Mouse (Mus musculus) embryonic facial prominence, embryonic 10.5 days (tissue): ENCODE results near the gene Prpf18. TPM values are rescaled to one million over a fixed set of nuclear protein-coding genes. Genes with fewer than 3 reads are reported as not detected.

Source experiments
- DNase-seq: peaks from one replicate; pipeline ENCODE4 v3.0.0-alpha.2; 2017; ENCODE audit warnings: low spot score
- H3K27ac ChIP-seq: fragments of 300-500 bp; sonication (generic); replicated peaks from 2 replicates; pipeline ENCODE4 v1.5.1; 2016; ENCODE audit warnings: mild to moderate bottlenecking
- H3K27me3 ChIP-seq: fragments of 300-500 bp; sonication (generic); replicated peaks from 2 replicates; pipeline ENCODE4 v1.6.1; 2016; ENCODE audit warnings: low read depth, mild to moderate bottlenecking; ENCODE audit not compliant: poor library complexity, severe bottlenecking
- H3K36me3 ChIP-seq: fragments of 300-500 bp; sonication (generic); replicated peaks from 2 replicates; pipeline ENCODE4 v1.6.1; 2016; ENCODE audit warnings: mild to moderate bottlenecking, moderate library complexity
- H3K4me1 ChIP-seq: fragments of 300-500 bp; sonication (generic); 2 replicates; pipeline ENCODE4 v1.6.1; 2016
- H3K4me3 ChIP-seq: fragments of 300-500 bp; sonication (generic); 2 replicates; pipeline ENCODE4 v1.5.1; 2016; ENCODE audit warnings: mild to moderate bottlenecking, moderate library complexity
- H3K9me3 ChIP-seq: fragments of 300-500 bp; sonication (generic); 2 replicates; pipeline ENCODE4 v1.6.1; 2016; ENCODE audit warnings: mild to moderate bottlenecking
- WGBS: fragments of 180-500 bp; shearing (Covaris S2); methylation state at CpG from one replicate; pipeline ENCODE4 v1.1.7; 2016; 5-methylcytosine and 5-hydroxymethylcytosine counted together
- polyA plus RNA-seq: library from polyadenylated mRNA; unstranded; fragments of >200 nt; fragmentation: Nextera tagmentation; extraction: Ambion mirVana; gene quantifications from 2 replicates; pipeline ENCODE4 v1.2.1, GENCODE M21; 2016

The Prpf18 gene
- polyA plus RNA-seq, 1 experiment from 2014 or later: 38.4 TPM

- Histone ChIP-seq H3K27ac (no peak overlapping the region), H3K27me3 (no peaks in the 10 kb centered on the region), H3K4me1 (peaks cover 3% of the 10 kb centered on the region; the same call in 1 of the 2 replicates), H3K9me3 (no peaks in the 10 kb centered on the region), H3K36me3 (peaks cover 97% of the 10 kb centered on the region), H3K4me3 (no peak overlapping the region)
- WGBS: 93% methylated on average over 10 of the region's 10 CpGs
- no peak for DNase-seq
Measured at GRCm38 (mm10) chr2:4609433-4609832, 42.5 kb downstream of the Prpf18 start.

GRCm38 (mm10) chr2:4608253-4608652 lies 43.7 kb downstream of the Prpf18 start:
- 79% methylated on average over 3 of the region's 3 CpGs for whole genome bisulfite sequencing
- peak overlapping the region; percentile 14; the same call in 1 of the 2 replicates for H3K27ac ChIP-seq
- H3K27me3 ChIP-seq: no peaks in the 10 kb centered on the region
- peaks cover 3% of the 10 kb centered on the region; the same call in 1 of the 2 replicates for H3K4me1 ChIP-seq
- H3K36me3 ChIP-seq: peaks cover 99% of the 10 kb centered on the region
- H3K9me3 ChIP-seq: no peaks in the 10 kb centered on the region
- no peak for DNase-seq
- H3K4me3 ChIP-seq: no peak overlapping the region

DNA sequence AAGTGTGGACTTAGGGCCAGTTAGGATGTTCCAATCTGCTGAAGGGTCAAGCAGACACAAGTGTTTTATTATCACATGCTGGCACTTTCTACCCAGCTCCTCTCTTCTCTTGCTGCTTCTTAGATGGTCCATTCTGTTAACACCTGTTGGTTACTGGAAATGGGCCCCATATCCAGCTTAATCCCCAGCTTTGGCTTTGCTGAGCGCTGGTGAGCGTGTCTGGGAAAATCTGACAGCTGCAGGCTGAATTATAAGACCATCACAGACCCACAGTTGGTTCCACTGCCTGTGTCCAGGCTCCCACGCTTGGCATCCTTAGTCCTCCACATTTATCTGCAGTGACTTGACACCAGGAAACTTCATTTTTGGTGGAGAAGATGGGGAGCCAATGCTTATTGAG lies 45.4 kb downstream of the Prpf18 start:
- Histone ChIP-seq H3K4me1 (peaks cover 3% of the 10 kb centered on the region; the same call in 1 of the 2 replicates), H3K27me3 (no peaks in the 10 kb centered on the region), H3K36me3 (peaks cover 99% of the 10 kb centered on the region), H3K4me3 (no peak overlapping the region), H3K9me3 (no peaks in the 10 kb centered on the region), H3K27ac (no peak overlapping the region)
- 90% methylated on average over 3 of the region's 3 CpGs for WGBS
- no peak for DNase-seq

DNA sequence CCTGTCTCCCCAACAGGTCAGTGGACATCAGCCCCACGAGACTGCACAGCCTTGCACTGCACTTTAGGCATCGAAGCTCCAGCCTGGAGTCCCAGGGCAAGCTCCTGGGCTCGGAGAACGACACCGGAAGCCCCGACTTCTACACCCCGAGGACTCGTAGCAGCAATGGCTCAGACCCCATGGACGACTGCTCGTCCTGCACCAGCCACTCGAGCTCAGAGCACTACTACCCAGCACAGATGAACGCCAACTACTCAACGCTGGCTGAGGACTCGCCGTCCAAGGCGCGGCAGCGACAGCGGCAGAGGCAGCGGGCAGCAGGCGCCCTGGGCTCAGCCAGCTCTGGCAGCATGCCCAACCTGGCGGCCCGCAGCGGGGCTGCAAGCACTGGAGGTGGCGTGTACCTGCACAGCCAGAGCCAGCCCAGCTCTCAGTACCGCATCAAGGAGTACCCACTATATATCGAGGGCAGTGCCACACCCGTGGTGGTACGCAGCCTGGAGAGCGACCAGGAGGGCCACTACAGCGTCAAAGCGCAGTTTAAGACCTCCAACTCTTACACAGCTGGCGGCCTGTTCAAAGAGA lies 48.5 kb downstream of the Prpf18 start:
- H3K27ac ChIP-seq: no peak overlapping the region
- peaks cover 22% of the 10 kb centered on the region for H3K4me1 ChIP-seq
- 90% methylated on average over 33 of the region's 33 CpGs for WGBS
- no peaks in the 10 kb centered on the region for H3K9me3 ChIP-seq
- no peak for DNase-seq
- H3K27me3 ChIP-seq: no peaks in the 10 kb centered on the region
- H3K36me3 ChIP-seq: peaks cover 100% of the 10 kb centered on the region
- no peak overlapping the region for H3K4me3 ChIP-seq

- Histone ChIP-seq H3K36me3 (peaks cover 100% of the 10 kb centered on the region), H3K27me3 (no peaks in the 10 kb centered on the region), H3K9me3 (no peaks in the 10 kb centered on the region), H3K4me1 (peaks cover 19% of the 10 kb centered on the region), H3K27ac (no peak overlapping the region), H3K4me3 (no peak overlapping the region)
- DNase-seq: peak; percentile 57
- 54% methylated on average over 15 of the region's 15 CpGs for WGBS
Measured at GRCm38 (mm10) chr2:4601034-4601890, 50.7 kb downstream of the Prpf18 start.

DNA sequence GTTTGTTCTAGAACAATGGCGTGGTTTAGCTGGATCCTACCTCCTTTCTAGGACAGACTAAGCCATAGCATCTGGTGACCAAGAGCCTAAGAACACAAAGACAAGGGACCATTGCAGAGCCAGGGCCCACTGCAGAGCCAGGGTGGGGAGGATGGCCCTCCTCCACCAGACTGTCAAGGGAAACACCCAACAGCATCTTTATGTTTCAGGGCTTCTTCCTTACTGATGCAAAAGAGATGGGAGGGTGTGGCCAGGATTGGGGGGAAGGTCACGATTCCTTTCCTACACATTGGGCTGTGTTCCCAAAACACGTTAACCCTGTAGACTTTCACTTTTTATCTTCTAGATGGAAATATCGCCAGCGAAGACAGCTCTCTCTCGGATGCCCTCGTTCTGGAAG lies 54.9 kb downstream of the Prpf18 start:
- Histone ChIP-seq H3K27ac (no peak overlapping the region), H3K36me3 (peaks cover 100% of the 10 kb centered on the region), H3K4me1 (peaks cover 27% of the 10 kb centered on the region), H3K4me3 (no peak overlapping the region), H3K27me3 (no peaks in the 10 kb centered on the region), H3K9me3 (no peaks in the 10 kb centered on the region)
- 94% methylated on average over 7 of the region's 7 CpGs for WGBS
- DNase-seq: no peak

DNA sequence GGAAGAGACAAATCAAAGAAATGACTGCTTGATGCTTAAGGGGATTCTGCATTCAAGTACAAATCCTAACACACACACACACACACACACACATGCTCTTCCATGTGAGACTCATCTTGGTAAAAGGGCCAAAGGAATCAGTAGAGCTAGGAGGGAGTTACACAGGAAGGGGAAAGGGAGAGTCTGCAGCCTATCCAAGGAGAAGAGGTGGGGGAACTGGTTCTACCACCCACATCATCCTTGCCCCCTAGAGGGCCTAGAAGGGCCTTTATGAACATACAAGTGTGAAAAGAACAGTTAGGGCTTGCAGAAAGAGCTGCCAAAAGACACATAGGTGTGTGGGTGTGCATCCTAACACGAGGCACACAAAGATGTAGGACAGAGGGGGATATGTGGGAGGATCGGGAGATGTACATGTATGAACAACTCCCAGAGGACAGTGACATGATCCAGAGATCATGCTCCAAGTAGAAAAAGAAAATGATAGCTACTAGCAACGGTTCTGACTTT lies 58.0 kb downstream of the Prpf18 start:
- Histone ChIP-seq H3K36me3 (peaks cover 99% of the 10 kb centered on the region), H3K27me3 (no peaks in the 10 kb centered on the region)
- WGBS: 94% methylated on average over 3 of the region's 3 CpGs

DNA sequence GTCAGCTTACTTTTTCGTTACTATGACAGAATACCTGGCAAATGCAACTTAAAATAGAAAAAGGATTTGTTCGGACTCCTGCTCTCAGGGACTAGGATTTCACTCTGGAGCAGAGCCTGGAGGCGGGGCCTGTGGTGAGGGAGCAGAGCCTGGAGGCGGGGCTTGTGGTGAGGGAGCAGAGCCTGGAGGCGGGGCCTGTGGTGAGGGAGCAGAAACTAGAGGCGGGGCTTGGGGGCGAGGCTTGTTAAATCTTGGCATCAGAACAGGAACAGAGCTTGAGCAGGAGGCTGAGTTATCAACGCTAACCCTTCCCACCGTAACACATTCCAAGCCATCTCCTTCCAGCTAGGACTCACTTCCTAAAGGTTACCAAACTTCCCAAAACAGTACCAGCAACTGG lies 58.5 kb downstream of the Prpf18 start:
- H3K9me3 ChIP-seq: no peaks in the 10 kb centered on the region
- peak; percentile 71 for DNase-seq
- H3K36me3 ChIP-seq: peaks cover 99% of the 10 kb centered on the region
- no peaks in the 10 kb centered on the region for H3K27me3 ChIP-seq
- H3K4me1 ChIP-seq: peaks cover 19% of the 10 kb centered on the region
- WGBS: 41% methylated on average over 9 of the region's 9 CpGs
- no peak overlapping the region for H3K27ac ChIP-seq
- H3K4me3 ChIP-seq: no peak overlapping the region

More for the DNA sequence above, 58.0 kb downstream of the Prpf18 start:
- Histone ChIP-seq H3K4me3 (no peak overlapping the region), H3K9me3 (no peaks in the 10 kb centered on the region), H3K27ac (no peak overlapping the region), H3K4me1 (peaks cover 14% of the 10 kb centered on the region)
- no peak for DNase-seq

GRCm38 (mm10) chr2:4592666-4593065 lies 59.2 kb downstream of the Prpf18 start:
- Histone ChIP-seq H3K4me1 (peaks cover 26% of the 10 kb centered on the region), H3K9me3 (no peaks in the 10 kb centered on the region), H3K27ac (no peak overlapping the region), H3K36me3 (peaks cover 99% of the 10 kb centered on the region), H3K27me3 (no peaks in the 10 kb centered on the region), H3K4me3 (no peak overlapping the region)
- no peak for DNase-seq
- WGBS: 93% methylated on average over 7 of the region's 7 CpGs

DNA sequence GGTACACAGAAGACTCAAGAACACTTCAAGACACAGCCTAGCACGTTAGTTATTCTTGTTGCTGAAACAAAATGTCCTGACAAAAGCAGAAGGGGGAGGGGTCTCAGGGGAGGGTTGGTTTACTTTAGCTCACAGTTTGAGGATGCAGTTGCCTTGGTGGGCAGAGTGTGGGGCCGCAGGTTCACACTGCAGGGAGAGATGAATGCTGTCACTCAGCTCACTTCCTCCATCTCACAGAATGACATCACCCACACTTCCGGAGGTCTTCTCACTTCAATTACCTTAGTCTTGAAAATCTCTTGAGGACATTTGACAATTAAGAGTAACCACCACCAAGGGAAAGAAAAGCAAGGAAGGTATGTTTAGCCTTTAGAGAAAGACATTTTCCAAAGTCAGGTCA lies 60.3 kb downstream of the Prpf18 start:
- no peaks in the 10 kb centered on the region for H3K27me3 ChIP-seq
- peaks cover 98% of the 10 kb centered on the region for H3K36me3 ChIP-seq
- no peak overlapping the region for H3K4me3 ChIP-seq
- peaks cover 36% of the 10 kb centered on the region for H3K4me1 ChIP-seq
- DNase-seq: no peak
- no peak overlapping the region for H3K27ac ChIP-seq
- WGBS: 87% methylated on average over 3 of the region's 3 CpGs
- H3K9me3 ChIP-seq: no peaks in the 10 kb centered on the region

GRCm38 (mm10) chr2:4587685-4588409 lies 64.1 kb downstream of the Prpf18 start:
- Histone ChIP-seq H3K27ac (peak overlapping the region; percentile 84), H3K4me1 (peaks cover 67% of the 10 kb centered on the region), H3K27me3 (no peaks in the 10 kb centered on the region), H3K4me3 (0 out of 2 replicates have a peak overlapping the region, but pooled peaks have one; percentile 22), H3K36me3 (peaks cover 82% of the 10 kb centered on the region), H3K9me3 (no peaks in the 10 kb centered on the region)
- peak; percentile 90 for DNase-seq
- WGBS: 38% methylated on average over 13 of the region's 13 CpGs

DNA sequence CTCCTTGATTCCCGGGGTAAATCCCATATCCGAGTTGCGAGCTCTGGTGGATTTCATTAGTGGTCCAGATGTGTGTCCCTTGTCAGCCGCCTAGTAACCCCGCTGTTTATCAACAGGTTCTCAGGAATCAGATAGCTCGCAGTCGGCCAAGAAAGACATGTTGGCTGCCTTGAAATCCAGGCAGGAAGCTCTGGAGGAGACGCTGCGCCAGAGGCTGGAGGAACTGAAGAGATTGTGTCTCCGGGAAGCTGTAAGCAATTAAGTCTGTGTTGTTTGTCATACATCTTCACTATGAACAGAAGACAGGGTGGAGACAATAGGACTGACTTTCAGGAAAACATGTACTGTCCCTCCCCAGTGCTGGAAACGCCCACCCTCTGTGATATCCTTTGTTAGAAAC lies 65.7 kb downstream of the Prpf18 start:
- DNase-seq: peak; percentile 56
- no peaks in the 10 kb centered on the region for H3K9me3 ChIP-seq
- H3K4me1 ChIP-seq: peaks cover 70% of the 10 kb centered on the region
- peaks cover 82% of the 10 kb centered on the region for H3K36me3 ChIP-seq
- H3K4me3 ChIP-seq: 0 out of 2 replicates have a peak overlapping the region, but pooled peaks have one; percentile 6
- 38% methylated on average over 11 of the region's 11 CpGs for WGBS
- peak overlapping the region; percentile 84 for H3K27ac ChIP-seq
- H3K27me3 ChIP-seq: no peaks in the 10 kb centered on the region
